Mouse (Mus musculus): ENCODE results near the gene Map2k7. TPM values are rescaled to one million over a fixed set of nuclear protein-coding genes. Genes with fewer than 3 reads are reported as not detected.

Gene Map2k7
- polyA plus RNA-seq, 1 experiment: 33.5 TPM

GRCm38 (mm10) chr8:4230612-4231351 is 7.8 kb upstream of the Map2k7 start:
- Histone ChIP-seq H3K36me3 (ENCODE audit: control insufficient read depth, insufficient read depth) (no peaks in the 10 kb centered on the region), H3K27me3 (ENCODE audit: control insufficient read depth, insufficient read depth, insufficient read length) (no peaks in the 10 kb centered on the region)
- TF ChIP-seq MAX (IDR thresholded peaks at IDR 0.05): no peak
- no peak for TF ChIP-seq CEBPB (IDR thresholded peaks at IDR 0.05; ENCODE audit: low read depth)
- no peak for TF ChIP-seq MYOD1 (IDR thresholded peaks at IDR 0.05; ENCODE audit: control insufficient read depth, insufficient read length, low read depth)
- no peak for TF ChIP-seq MYOG (IDR thresholded peaks at IDR 0.05; ENCODE audit: control insufficient read depth, extremely low read depth, insufficient read length)
- TF ChIP-seq USF1 (IDR thresholded peaks at IDR 0.05; ENCODE audit: low read depth): no peak
- no peak for TF ChIP-seq CTCF (IDR thresholded peaks at IDR 0.05; ENCODE audit: control insufficient read depth, insufficient read depth, insufficient read length)
- no peak for TF ChIP-seq FOSL1 (IDR thresholded peaks at IDR 0.05; ENCODE audit: insufficient read depth, low read length, poor library complexity, severe bottlenecking)

GRCm38 (mm10) chr8:4237814-4238433 is 616 bp upstream of the Map2k7 start:
- Histone ChIP-seq H3K36me3 (ENCODE audit: control insufficient read depth, insufficient read depth) (peaks cover 4% of the 10 kb centered on the region), H3ac (ENCODE audit: control insufficient read depth, insufficient read length, low read depth) (peak overlapping the region; percentile 71), H3K4me3 (ENCODE audit: insufficient read depth, poor library complexity, severe bottlenecking) (peak overlapping the region; percentile 29), H3K79me3 (ENCODE audit: low read depth) (peaks cover 31% of the 10 kb centered on the region), H3K27me3 (ENCODE audit: control insufficient read depth, insufficient read depth, insufficient read length) (no peaks in the 10 kb centered on the region), H3K79me2 (ENCODE audit: control insufficient read depth, insufficient read depth) (peaks cover 40% of the 10 kb centered on the region)
- TF ChIP-seq CEBPB (IDR thresholded peaks at IDR 0.05; ENCODE audit: low read depth): no peak
- TF ChIP-seq USF1 (IDR thresholded peaks at IDR 0.05; ENCODE audit: low read depth): no peak
- no peak for TF ChIP-seq FOSL1 (IDR thresholded peaks at IDR 0.05; ENCODE audit: insufficient read depth, low read length, poor library complexity, severe bottlenecking)
- TF ChIP-seq MYOD1 (IDR thresholded peaks at IDR 0.05; ENCODE audit: control insufficient read depth, insufficient read length, low read depth): no peak
- no peak for TF ChIP-seq MAX (IDR thresholded peaks at IDR 0.05)
- no peak for TF ChIP-seq MYOG (IDR thresholded peaks at IDR 0.05; ENCODE audit: control insufficient read depth, extremely low read depth, insufficient read length)
- no peak for TF ChIP-seq CTCF (IDR thresholded peaks at IDR 0.05; ENCODE audit: control insufficient read depth, insufficient read depth, insufficient read length)

More at GRCm38 (mm10) chr8:4230612-4231351, 7.8 kb upstream of the Map2k7 start:
- Histone ChIP-seq H3ac (ENCODE audit: control insufficient read depth, insufficient read length, low read depth) (no peak overlapping the region), H3K79me2 (ENCODE audit: control insufficient read depth, insufficient read depth) (no peaks in the 10 kb centered on the region), H3K79me3 (ENCODE audit: low read depth) (no peaks in the 10 kb centered on the region), H3K4me3 (ENCODE audit: insufficient read depth, poor library complexity, severe bottlenecking) (no peak overlapping the region)

DNA sequence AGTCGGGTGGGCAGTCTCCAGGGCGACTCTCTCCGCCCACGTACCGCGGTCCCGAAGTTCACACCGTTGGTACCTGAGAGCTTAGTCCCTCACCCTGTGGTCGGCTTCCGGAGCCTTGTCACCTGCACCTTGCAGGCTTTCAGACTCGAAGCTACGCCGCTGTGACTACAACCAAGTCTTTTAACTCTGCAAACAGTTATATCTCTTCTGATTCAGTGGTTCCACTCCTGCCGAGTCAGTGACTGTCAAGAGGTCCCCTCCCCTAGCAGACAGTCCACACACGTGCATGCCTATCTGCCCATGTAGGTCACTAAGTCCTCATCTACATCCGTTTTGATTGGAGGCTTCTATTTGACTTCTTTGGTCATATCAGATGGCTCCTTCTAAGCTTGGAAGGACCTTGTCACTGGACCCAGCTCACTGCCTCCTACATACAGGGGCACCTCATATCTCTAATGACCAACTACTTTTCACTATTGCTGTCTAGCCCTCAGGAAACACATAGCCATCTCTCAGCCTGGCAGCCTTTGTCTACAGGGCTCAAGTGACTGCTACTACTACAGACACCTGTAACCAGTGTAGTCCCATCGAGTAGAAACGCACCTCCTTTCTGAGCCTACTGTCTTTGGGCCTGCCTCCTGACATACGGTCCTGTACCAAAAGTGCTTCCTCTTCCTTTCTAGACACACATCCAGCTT is 802 bp downstream of the Map2k7 start:
- TF ChIP-seq CTCF (IDR thresholded peaks at IDR 0.05; ENCODE audit: control insufficient read depth, insufficient read depth, insufficient read length) (no peak), MYOD1 (IDR thresholded peaks at IDR 0.05; ENCODE audit: control insufficient read depth, insufficient read length, low read depth) (no peak)
- Histone ChIP-seq H3K79me2 (ENCODE audit: control insufficient read depth, insufficient read depth) (peaks cover 40% of the 10 kb centered on the region), H3K79me3 (ENCODE audit: low read depth) (peaks cover 31% of the 10 kb centered on the region), H3ac (ENCODE audit: control insufficient read depth, insufficient read length, low read depth) (peak overlapping the region; percentile 80), H3K36me3 (ENCODE audit: control insufficient read depth, insufficient read depth) (peaks cover 14% of the 10 kb centered on the region), H3K4me3 (ENCODE audit: insufficient read depth, poor library complexity, severe bottlenecking) (peak overlapping the region; percentile 65), H3K27me3 (ENCODE audit: control insufficient read depth, insufficient read depth, insufficient read length) (no peaks in the 10 kb centered on the region)

DNA sequence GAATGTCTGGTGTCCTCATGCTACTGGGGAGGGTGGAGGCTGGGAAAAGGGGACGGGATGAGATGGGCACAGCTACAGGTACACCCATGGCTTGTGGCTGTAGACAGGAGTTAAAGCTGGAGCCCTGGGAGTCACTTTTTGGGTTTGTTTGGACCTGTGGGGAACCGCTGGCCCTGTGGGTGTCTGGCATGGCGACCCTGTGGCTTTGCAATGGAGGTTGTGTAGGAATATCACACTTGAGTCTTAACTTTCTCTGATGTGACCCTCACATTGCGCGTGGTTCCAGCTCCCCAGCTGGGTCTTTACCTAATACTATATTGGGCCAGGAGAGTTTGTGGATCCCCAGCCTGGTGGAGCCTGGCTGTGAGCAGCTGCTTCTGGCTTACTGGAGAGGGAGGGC is 6.5 kb downstream of the Map2k7 start:
- H3K79me2 ChIP-seq (ENCODE audit: control insufficient read depth, insufficient read depth): peaks cover 27% of the 10 kb centered on the region
- H3K4me3 ChIP-seq (ENCODE audit: insufficient read depth, poor library complexity, severe bottlenecking): no peak overlapping the region
- peaks cover 20% of the 10 kb centered on the region for H3K79me3 ChIP-seq (ENCODE audit: low read depth)
- H3K36me3 ChIP-seq (ENCODE audit: control insufficient read depth, insufficient read depth): peaks cover 32% of the 10 kb centered on the region
- no peak overlapping the region for H3ac ChIP-seq (ENCODE audit: control insufficient read depth, insufficient read length, low read depth)
- H3K27me3 ChIP-seq (ENCODE audit: control insufficient read depth, insufficient read depth, insufficient read length): no peaks in the 10 kb centered on the region
- TF ChIP-seq MYOG (IDR thresholded peaks at IDR 0.05; ENCODE audit: control insufficient read depth, extremely low read depth, insufficient read length) (no peak), MAX (IDR thresholded peaks at IDR 0.05) (no peak), CTCF (IDR thresholded peaks at IDR 0.05; ENCODE audit: control insufficient read depth, insufficient read depth, insufficient read length) (no peak), FOSL1 (IDR thresholded peaks at IDR 0.05; ENCODE audit: insufficient read depth, low read length, poor library complexity, severe bottlenecking) (no peak), CEBPB (IDR thresholded peaks at IDR 0.05; ENCODE audit: low read depth) (no peak)

DNA sequence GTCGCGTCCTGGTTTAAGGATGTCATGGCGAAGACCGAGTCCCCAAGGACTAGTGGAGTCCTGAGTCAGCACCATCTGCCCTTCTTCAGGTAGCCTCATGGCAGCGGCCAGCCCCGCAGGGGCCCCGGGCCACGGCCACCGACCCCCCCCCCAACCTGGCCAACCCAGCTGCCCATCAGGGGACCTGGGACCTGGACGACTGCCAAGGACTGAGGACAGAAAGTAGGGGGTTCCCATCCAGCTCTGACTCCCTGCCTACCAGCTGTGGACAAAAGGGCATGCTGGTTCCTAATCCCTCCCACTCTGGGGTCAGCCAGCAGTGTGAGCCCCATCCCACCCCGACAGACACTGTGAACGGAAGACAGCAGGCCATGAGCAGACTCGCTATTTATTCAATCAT is 7.2 kb downstream of the Map2k7 start:
- TF ChIP-seq FOSL1 (IDR thresholded peaks at IDR 0.05; ENCODE audit: insufficient read depth, low read length, poor library complexity, severe bottlenecking) (no peak), MYOD1 (IDR thresholded peaks at IDR 0.05; ENCODE audit: control insufficient read depth, insufficient read length, low read depth) (no peak), MYOG (IDR thresholded peaks at IDR 0.05; ENCODE audit: control insufficient read depth, extremely low read depth, insufficient read length) (no peak), USF1 (IDR thresholded peaks at IDR 0.05; ENCODE audit: low read depth) (no peak), CEBPB (IDR thresholded peaks at IDR 0.05; ENCODE audit: low read depth) (no peak), MAX (IDR thresholded peaks at IDR 0.05) (no peak), CTCF (IDR thresholded peaks at IDR 0.05; ENCODE audit: control insufficient read depth, insufficient read depth, insufficient read length) (no peak)

More for the DNA sequence above, 7.2 kb downstream of the Map2k7 start:
- no peak overlapping the region for H3K4me3 ChIP-seq (ENCODE audit: insufficient read depth, poor library complexity, severe bottlenecking)
- H3K79me3 ChIP-seq (ENCODE audit: low read depth): peaks cover 13% of the 10 kb centered on the region
- H3K27me3 ChIP-seq (ENCODE audit: control insufficient read depth, insufficient read depth, insufficient read length): no peaks in the 10 kb centered on the region
- H3ac ChIP-seq (ENCODE audit: control insufficient read depth, insufficient read length, low read depth): no peak overlapping the region
- peaks cover 32% of the 10 kb centered on the region for H3K36me3 ChIP-seq (ENCODE audit: control insufficient read depth, insufficient read depth)
- H3K79me2 ChIP-seq (ENCODE audit: control insufficient read depth, insufficient read depth): peaks cover 21% of the 10 kb centered on the region
